Mouse (Mus musculus): ENCODE results near the gene 3830403N18Rik.
"Not testable (repeated sequence)": the region's sequence is repeated elsewhere in the genome, so short reads cannot be mapped to it uniquely, and the experiment has no call there.

DNA sequence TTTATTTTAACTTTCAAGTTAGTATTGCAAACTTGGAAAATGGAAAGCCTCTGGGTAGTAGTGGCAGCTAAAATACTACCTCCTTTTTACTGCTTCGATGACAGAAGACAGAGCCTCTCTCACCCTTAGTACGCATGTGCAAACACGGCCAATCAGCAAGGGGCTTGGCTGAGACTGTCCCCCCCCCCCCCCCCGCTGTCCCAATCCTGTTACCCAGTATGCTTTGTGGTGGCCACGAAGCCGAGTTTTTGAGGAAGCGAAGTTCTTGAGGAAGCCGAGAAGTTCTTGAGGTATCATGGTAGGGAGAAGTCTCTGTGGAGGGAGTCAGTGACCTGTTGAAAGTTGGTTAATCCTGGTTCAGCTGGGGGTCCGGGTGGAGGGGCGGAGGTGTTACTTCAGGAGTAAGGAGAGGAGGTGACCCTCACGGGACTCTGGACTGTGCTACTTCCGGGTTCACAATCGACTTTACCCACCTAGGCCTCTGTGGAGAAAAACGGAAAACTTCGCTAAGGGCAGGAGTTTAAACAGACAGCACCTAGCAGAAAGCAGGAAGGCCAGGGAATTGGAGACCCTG is at the start of gene 3830403N18Rik:
- not testable (repeated sequence) for TF ChIP-seq POLR2A (IDR thresholded peaks at IDR 0.05; ENCODE audit: control insufficient read depth, low read depth, low read length); CTCF (IDR thresholded peaks at IDR 0.05; ENCODE audit: control insufficient read depth, insufficient read depth, insufficient replicate concordance, low read depth, low read length)
